ENCODE assay signal across 15 mouse cellular contexts in genomic region chr7:115258626-115259025, GRCm38 (mm10).
DNase-seq lines count a peak whose midpoint lies in the region; ATAC-seq and TF ChIP-seq lines count a peak whose summit lies in the region.
"Had no signal": no experiment of that assay in that cellular context is flagged by ENCODE, and none has a peak within 500 bp of the region (broad histone marks: within the 10 kb centered on the region; RNA-seq: fewer than 3 reads in every experiment).

No protein-coding gene starts in this region.

- no peak for TF ChIP-seq CTCF in midbrain, postnatal 0 days (IDR thresholded peaks at IDR 0.05)

- 34% methylated on average over 3 of the region's 3 CpGs for WGBS in midbrain, postnatal 0 days
- WGBS in midbrain, embryonic 15.5 days, result 31% methylated on average over 3 of the region's 3 CpGs

- no peaks in the 10 kb centered on the region for H3K4me1 ChIP-seq in midbrain, postnatal 0 days (ENCODE audit: insufficient read depth, low read length)
- no peaks in the 10 kb centered on the region for H3K4me1 ChIP-seq in midbrain, embryonic 15.5 days
- H3K4me1 ChIP-seq: megakaryocyte, embryonic 14.5 days had no signal

- DNase-seq in cerebellum, postnatal 10 days, result peak; percentile 20 to 59
- no peak for DNase-seq in cerebellum, adult 8-10 months
- peak; percentile 2 for DNase-seq in layer of hippocampus, adult 9-11 months
- no peak for DNase-seq in layer of hippocampus, adult 11-12 months (ENCODE audit: low spot score)
- DNase-seq in midbrain, postnatal 0 days (ENCODE audit: low spot score), result peak; percentile 65
- DNase-seq in lung, postnatal 14 days, result peak; percentile 6
- DNase-seq in spleen, postnatal 36 days (ENCODE audit: low spot score in 2 of 2), result no peak
- DNase-seq: adrenal gland, adult 8-10 months; kidney, postnatal 10 days; thymus, postnatal 14 days had no signal

- ATAC-seq in midbrain, postnatal 0 days (ENCODE audit: low FRiP score), result no peak
- ATAC-seq in midbrain, embryonic 15.5 days (replicated peaks), result no peak
- ATAC-seq: inflammation-experienced regulatory T-cells, adult 6 months had no signal

- no peak overlapping the region for H3K4me2 ChIP-seq in midbrain, postnatal 0 days (ENCODE audit: low read depth, low read length, poor library complexity, severe bottlenecking)
- H3K4me2 ChIP-seq in midbrain, embryonic 15.5 days, result no peak overlapping the region

- no peaks in the 10 kb centered on the region for H3K27me3 ChIP-seq in midbrain, postnatal 0 days (ENCODE audit: insufficient read depth, low read length)
- H3K27me3 ChIP-seq in midbrain, embryonic 15.5 days (replicated peaks), result no peaks in the 10 kb centered on the region

- H3K9me3 ChIP-seq in midbrain, postnatal 0 days (ENCODE audit: low read length), result no peaks in the 10 kb centered on the region
- H3K9me3 ChIP-seq in midbrain, embryonic 15.5 days, result no peaks in the 10 kb centered on the region
- H3K9me3 ChIP-seq: megakaryocyte, embryonic 14.5 days had no signal

- no peak overlapping the region for H3K9ac ChIP-seq in midbrain, postnatal 0 days (replicated peaks; ENCODE audit: low read length, poor library complexity, severe bottlenecking)
- no peak overlapping the region for H3K9ac ChIP-seq in midbrain, embryonic 15.5 days
- H3K9ac ChIP-seq: liver, embryonic 14.5 days had no signal

- H3K4me3 ChIP-seq in midbrain, postnatal 0 days (ENCODE audit: low read depth, low read length), result no peak overlapping the region
- no peak overlapping the region for H3K4me3 ChIP-seq in midbrain, embryonic 15.5 days
- H3K4me3 ChIP-seq: left cerebral cortex, adult 2 months; megakaryocyte, embryonic 14.5 days had no signal

- no peak overlapping the region for H3K27ac ChIP-seq in midbrain, postnatal 0 days (ENCODE audit: low read depth, low read length)
- H3K27ac ChIP-seq in midbrain, embryonic 15.5 days, result no peak overlapping the region
- H3K27ac ChIP-seq: left cerebral cortex, adult 2 months; liver, embryonic 14.5 days had no signal

- no peaks in the 10 kb centered on the region for H3K36me3 ChIP-seq in midbrain, postnatal 0 days (ENCODE audit: insufficient read depth, low read length)
- no peaks in the 10 kb centered on the region for H3K36me3 ChIP-seq in midbrain, embryonic 15.5 days (replicated peaks)

Comparison
In these comparisons a context has a peak if more than half of its experiments do, and no peak if none do; other contexts are left out.
1. DNase-seq: peak in cerebellum, postnatal 10 days (2 of 2), layer of hippocampus, adult 9-11 months (single experiment), midbrain, postnatal 0 days (single experiment) and lung, postnatal 14 days (single experiment); none in cerebellum, adult 8-10 months (single experiment), layer of hippocampus, adult 11-12 months (single experiment) and spleen, postnatal 36 days (0 of 2).